Mouse (Mus musculus) adrenal gland, postnatal 14 days (tissue): ENCODE measurements around the gene Prepl. TPM values are rescaled to one million over a fixed set of nuclear protein-coding genes. Genes with fewer than 3 reads are reported as not detected.

Experiments used
- DNase-seq: peaks from one replicate; pipeline ENCODE4 v3.0.0; 2021; ENCODE audit warnings: mixed read lengths
- long read RNA-seq, 2 experiments: library from polyadenylated mRNA; stranded (forward); transcript quantifications; one replicate each; pipeline ENCODE4 v2.0.0; 2021
- total RNA-seq: library from RNA; stranded (reverse); gene quantifications from 2 replicates; pipeline ENCODE4 v1.2.3, GENCODE M21; 2021

Prepl gene
- 29.3 and 32.7 TPM in 2 replicates for total RNA-seq
- long read RNA-seq, experiment 1, transcript Prepl-201 (14 exons, 3,255 nt), result major isoform, 11 of 21 reads
- long read RNA-seq, experiment 1, partial matches to known transcripts, result 2 of 21 reads
- long read RNA-seq, experiment 1, other reads (novel, unspliced or antisense), result 5 of 21 reads
- long read RNA-seq, experiment 2, transcript Prepl-201 (14 exons, 3,255 nt), result major isoform, 13 of 23 reads
- long read RNA-seq, experiment 2, partial matches to known transcripts, result 4 of 23 reads
- long read RNA-seq, experiment 2, other reads (novel, unspliced or antisense), result 3 of 23 reads

DNA sequence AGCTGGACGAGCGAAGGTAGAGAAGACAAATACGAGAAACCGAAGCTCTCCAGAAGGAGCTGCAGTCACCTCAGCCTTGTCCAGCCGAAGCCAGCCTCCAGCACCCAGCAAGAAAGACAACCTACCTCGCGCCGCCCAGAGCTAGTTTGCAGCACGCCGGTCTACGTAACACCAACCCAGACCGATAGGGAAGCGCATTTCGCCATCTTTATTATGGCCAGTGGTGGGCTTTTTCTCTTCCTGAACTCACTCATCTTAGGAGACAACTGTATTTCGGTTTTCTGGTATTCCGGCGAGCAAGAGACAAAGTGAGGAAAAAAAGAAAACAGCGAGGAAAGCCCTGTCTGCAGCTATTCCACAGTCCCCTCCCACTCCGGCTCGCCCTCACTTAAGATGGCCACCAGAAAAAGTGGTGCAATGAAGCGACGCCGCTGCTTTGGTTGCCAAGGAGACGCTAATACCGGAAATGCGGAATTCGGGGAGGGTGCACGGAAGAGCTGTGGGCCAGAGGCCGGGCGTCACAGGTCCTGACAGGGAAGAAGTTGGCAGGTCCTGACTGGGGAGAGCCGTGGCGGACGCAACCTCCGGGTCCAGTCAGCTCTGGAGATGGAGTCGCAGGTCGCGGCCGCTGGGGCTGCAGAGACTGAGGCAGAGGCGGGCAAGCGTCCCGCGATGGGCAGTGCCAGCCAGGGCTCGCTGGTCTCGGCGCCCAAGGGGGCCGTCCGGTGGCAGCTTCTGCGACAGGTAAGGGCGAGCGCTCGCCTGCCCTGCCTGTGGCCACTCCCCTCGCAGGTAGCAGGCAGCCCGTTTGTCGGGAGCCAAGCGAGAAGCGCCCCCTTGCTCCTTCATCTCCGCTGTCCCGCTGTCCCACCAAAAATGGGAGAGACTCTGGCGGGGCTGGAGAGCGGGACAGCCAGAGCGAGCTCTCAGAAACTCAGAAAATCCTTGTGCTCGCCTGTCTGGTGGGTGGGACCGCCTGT lies at the start of gene Prepl, which contains the start of gene Camkmt:
TSS of gene Prepl (minus strand) at position 122 of the 980 bp plus-strand sequence.
TSS of gene Camkmt (plus strand) at position 433 of the 980 bp plus-strand sequence.
- peak; percentile 98 for DNase-seq

DNA sequence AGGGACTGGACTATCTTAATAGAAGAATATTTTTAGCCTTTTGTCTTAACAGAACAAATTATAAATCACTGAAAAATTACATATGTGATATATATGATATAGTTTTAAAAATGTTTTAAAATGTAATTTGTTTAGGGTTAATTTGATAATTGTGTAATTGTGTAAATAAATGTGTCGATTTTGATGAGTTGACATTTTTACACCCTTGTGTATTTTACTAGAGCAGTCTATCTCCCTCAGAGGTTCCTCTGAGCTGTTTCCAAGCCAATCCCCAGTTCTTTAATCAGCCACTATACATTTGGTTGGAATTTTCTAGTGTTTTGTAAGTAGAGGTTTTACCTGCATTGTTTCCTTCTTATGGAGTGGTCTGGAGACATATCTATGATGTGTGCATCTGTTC lies 48.4 kb upstream of the Prepl start:
- no peak for DNase-seq

DNA sequence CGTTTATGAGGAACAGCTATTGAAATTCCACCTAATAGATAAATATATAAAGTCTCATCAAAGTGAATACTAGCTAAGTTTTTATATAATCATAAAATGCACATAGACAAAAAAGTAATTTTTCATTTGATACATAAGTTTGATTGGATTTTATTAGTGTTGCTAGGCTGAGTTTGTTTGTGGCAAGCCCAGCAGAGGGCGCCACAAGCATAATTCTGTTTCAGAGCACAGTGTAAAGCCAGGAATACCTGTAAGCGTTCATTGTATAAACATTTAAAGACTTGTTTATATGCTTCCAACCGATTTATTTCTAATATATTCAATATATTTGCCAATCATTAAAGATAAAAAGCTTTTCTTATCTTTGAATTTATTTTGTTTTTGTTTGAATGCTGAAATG lies 26.6 kb upstream of the Prepl start:
- peak; percentile 74 for DNase-seq

GRCm38 (mm10) chr17:85113441-85113840 lies 23.4 kb upstream of the Prepl start:
- no peak for DNase-seq

DNA sequence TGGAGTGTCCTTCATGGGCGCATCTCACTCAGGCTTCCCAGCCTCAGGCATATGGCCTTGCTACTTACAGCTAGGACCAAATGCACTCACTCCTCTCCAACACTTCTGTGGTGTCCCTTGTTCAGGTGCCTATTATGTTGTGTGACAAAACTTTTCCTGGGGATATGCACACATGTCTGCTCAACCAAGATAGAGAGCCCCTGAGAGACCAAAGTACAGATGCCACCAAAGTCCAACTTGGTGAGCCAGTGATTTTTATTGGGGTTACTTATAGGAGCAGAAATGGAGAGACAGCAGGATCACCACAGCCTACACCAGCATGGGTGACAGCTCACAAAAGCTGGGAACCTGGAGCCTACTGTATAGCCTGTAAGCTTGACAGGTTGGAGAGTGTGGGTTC lies 20.6 kb upstream of the Prepl start:
- no peak for DNase-seq

DNA sequence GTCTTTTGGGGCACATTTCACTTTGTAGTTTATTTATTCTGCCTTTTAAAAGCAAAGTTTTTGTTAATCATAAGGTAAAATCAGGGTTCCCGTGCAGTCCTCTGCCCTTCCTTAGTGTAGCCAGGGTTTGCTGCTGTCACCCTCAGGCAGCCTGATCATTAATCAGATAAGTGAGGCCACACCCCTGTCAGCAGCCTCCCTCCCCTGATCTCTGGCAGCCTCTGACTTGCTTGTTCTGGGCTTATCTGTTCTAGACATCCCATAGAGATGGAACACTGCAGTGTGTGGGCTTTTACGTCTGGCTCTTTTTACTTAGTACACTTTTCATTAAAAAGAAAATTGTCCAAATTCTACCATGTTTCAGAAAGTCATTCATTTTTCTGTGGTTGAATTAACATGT lies 13.3 kb upstream of the Prepl start:
- DNase-seq, result peak; percentile 23

DNA sequence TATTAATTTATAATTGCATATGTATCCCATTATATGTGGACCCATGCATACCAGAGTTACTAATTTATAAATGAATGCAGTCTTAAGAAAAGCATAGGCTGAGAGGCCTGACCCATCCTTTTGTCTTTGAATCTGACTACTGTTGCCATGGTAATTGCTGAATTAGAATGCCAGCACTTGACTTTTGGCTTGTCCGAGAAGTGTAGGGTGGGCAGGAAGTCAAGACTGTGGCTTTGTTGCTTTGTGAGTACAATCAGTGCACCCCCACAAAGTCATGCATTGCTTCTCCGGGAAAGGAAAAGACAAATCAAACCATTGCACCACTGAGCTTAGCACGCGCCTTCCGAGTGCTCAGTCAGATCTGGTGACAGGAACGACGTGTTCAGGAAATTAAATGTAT lies 11.7 kb upstream of the Prepl start:
- DNase-seq, result no peak

DNA sequence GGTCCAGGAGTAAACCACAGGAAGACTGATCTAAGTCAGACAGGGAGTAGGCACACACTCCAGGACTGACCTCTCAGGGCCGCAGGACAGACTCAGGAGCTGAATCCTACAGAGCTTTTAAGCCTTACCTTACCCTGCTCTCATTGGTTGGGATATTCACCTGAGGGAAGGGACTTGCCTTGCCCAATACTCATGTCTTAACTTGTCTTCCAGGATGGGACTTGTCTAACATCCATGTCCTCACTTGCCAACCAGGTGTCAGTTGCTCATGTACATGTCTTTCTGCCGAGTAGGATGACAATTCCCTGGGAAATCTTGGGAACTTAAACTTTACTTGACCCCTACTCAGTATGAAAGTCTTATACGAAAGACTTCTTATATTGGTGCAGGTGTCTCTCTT lies 10.2 kb upstream of the Prepl start:
- DNase-seq, result no peak

- peak; percentile 12 for DNase-seq
Observed at GRCm38 (mm10) chr17:85098677-85099323, 8.8 kb upstream of the Prepl start.

- no peak for DNase-seq
Observed at GRCm38 (mm10) chr17:85096396-85096795, 6.4 kb upstream of the Prepl start.

DNA sequence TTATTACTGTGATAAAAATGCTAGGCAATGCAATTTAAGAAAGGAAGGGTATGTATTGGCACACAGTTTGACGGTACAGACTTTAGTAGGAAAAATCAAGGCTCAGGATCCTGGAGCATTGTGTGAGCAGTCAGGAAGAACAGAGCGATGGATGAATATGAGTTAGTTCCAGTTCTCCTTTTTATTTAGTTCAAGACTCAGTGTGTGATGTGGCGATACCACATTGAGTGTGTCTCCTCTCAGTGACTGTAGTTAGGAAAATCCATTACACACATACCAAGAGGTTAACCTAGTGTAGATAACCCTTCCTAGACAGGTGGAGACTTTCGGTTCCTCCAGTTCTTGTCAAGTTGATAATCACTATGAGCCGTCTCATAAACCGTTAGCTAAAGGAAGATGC lies 1.7 kb upstream of the Prepl start:
- DNase-seq, result no peak

DNA sequence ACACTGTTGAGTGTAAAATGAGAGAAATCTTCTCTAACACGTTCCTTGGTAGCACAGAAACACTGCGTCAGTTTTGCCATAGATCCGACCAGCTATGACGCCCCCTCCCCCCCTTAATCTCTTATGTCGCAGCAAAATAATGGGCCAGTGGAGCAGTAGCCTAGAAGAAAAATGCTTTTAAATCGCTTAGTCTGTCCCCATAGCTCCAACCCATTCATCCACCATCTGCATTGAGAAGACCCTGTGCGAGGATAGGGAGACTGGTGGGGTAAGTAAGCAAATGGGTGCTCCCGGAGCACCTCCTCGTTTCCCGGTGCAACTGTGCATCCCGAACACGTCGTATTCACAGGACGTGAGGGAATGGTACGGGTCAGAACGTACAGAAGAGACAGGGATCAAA lies 420 bp downstream of the Prepl start:
- no peak for DNase-seq

DNA sequence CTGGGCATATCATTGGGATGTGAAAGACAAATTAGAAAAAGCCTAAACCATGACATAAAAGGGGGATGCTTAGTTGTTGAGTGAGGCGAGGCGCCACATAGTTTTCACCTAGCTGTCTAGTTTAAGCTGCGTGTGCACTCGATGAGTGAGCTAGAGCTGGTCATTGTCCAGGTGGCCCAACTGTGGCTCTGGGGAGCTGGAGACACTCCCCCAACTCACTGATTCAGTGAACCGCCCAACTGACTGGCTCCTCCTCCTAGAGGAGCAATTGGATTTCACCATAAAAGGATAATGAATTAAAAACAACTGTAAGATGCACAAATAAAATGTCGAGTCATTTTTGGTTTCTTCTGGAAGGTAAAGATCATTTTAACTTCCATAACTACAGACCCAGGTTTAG lies 1.0 kb downstream of the Prepl start:
- DNase-seq, result peak; percentile 7

GRCm38 (mm10) chr17:85088401-85088800 lies 1.6 kb downstream of the Prepl start:
- DNase-seq, result no peak

GRCm38 (mm10) chr17:85087591-85087990 lies 2.5 kb downstream of the Prepl start:
- DNase-seq, result no peak

DNA sequence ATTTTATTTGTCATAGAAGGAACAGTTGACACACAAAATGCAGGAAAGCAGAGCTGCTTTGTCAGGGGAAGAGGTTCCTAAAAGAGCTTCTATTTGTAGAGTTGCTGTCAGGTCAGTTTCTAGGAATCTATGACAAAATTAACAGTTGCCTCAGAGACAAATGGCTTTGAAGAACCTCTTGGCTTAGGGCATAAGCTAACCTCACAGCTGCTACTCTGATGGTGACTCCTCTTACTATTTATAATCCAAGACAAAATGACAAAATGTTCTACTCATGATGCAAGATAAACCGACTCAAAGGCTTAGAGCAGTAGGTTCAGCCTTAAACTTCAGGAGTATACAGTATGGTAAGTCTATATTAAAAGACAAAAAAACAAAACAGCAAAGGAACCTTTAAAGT lies 3.5 kb downstream of the Prepl start:
- DNase-seq, result no peak

GRCm38 (mm10) chr17:85085335-85085734 lies 4.7 kb downstream of the Prepl start:
- no peak for DNase-seq

DNA sequence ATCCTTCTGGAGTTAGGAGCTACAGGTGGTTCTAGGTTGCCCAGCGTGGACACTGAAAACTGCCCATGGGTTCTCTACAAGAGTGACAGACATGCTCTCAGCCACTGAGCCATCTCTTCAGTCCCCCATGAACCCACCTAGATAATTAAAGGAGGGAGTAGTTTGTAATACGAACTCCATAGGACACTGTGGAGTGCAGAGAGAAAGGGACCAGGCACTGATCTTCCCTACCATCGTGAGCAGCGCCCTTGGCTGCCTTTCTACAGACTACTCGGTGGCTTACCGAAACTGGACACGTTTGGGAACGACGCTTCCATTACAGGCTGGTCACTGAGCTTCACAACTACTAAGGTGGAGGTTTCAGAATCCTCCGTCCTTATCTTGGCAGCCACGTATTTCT lies 9.3 kb downstream of the Prepl start:
- DNase-seq, result no peak

- no peak for DNase-seq
Observed at GRCm38 (mm10) chr17:85079276-85079675, 10.8 kb downstream of the Prepl start.

DNA sequence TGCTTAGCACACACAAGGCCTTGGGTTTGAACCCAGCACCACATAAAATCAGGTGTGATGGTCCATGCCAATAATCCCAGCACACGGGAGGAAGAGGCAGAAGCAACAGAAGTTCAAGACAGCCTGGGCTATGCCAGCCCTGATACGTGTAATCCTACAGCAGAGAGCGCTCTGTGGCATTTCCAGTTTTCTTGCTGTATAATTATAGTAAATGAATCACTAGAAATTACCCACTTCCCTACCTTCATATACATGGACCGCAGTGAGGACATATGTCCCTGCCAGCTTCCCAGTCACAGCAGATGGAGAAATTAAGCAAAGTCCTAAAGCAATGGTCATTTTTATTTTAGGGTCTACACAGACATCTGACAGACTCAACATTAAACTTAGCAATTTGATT lies 16.0 kb downstream of the Prepl start:
- no peak for DNase-seq

GRCm38 (mm10) chr17:85073214-85073613 lies 16.8 kb downstream of the Prepl start:
- no peak for DNase-seq

GRCm38 (mm10) chr17:85072383-85072782 lies 17.7 kb downstream of the Prepl start:
- no peak for DNase-seq
